Mouse (Mus musculus): ENCODE results near the gene Ampd3. TPM values are rescaled to one million over a fixed set of nuclear protein-coding genes. Genes with fewer than 3 reads are reported as not detected.

The Ampd3 gene
- polyA plus RNA-seq, 1 experiment from 2014 or later, result 1.5 TPM

GRCm38 (mm10) chr7:110823076-110823475 is 55.1 kb downstream of the Ampd3 start:
- H3K27ac ChIP-seq (ENCODE audit: low read depth, low read length), result no peak overlapping the region
- H3K4me1 ChIP-seq (ENCODE audit: control insufficient read depth, insufficient read depth, low read length), result no peaks in the 10 kb centered on the region
- H3K9ac ChIP-seq (ENCODE audit: low read length), result no peak overlapping the region
- 0 out of 2 replicates have a peak, but pooled peaks cover 3% of the 10 kb centered on the region for H3K36me3 ChIP-seq (ENCODE audit: control insufficient read depth, insufficient read depth, low read length)
- no peaks in the 10 kb centered on the region for H3K27me3 ChIP-seq (ENCODE audit: control insufficient read depth, insufficient read depth, low read length)
- WGBS, result 84% methylated on average over 8 of the region's 8 CpGs
- no peak for DNase-seq (ENCODE audit: low spot score)
- no peak overlapping the region for H3K4me3 ChIP-seq (ENCODE audit: low read depth, low read length)
- H3K9me3 ChIP-seq (ENCODE audit: control insufficient read depth, low read length), result no peaks in the 10 kb centered on the region
- no peak for ATAC-seq (ENCODE audit: insufficient read depth, low FRiP score, low TSS enrichment)
- no peak overlapping the region for H3K4me2 ChIP-seq (ENCODE audit: low read depth)

GRCm38 (mm10) chr7:110823593-110823992 is 55.6 kb downstream of the Ampd3 start:
- 0 out of 2 replicates have a peak, but pooled peaks cover 3% of the 10 kb centered on the region for H3K36me3 ChIP-seq (ENCODE audit: control insufficient read depth, insufficient read depth, low read length)
- H3K4me2 ChIP-seq (ENCODE audit: low read depth), result no peak overlapping the region
- no peaks in the 10 kb centered on the region for H3K9me3 ChIP-seq (ENCODE audit: control insufficient read depth, low read length)
- no peak for ATAC-seq (ENCODE audit: insufficient read depth, low FRiP score, low TSS enrichment)
- 89% methylated on average over 4 of the region's 4 CpGs for WGBS
- no peaks in the 10 kb centered on the region for H3K27me3 ChIP-seq (ENCODE audit: control insufficient read depth, insufficient read depth, low read length)
- no peaks in the 10 kb centered on the region for H3K4me1 ChIP-seq (ENCODE audit: control insufficient read depth, insufficient read depth, low read length)
- no peak for DNase-seq (ENCODE audit: low spot score)
- H3K27ac ChIP-seq (ENCODE audit: low read depth, low read length), result no peak overlapping the region
- H3K4me3 ChIP-seq (ENCODE audit: low read depth, low read length), result no peak overlapping the region
- H3K9ac ChIP-seq (ENCODE audit: low read length), result no peak overlapping the region

- 89% methylated on average over 8 of the region's 8 CpGs for WGBS
- no peak overlapping the region for H3K4me3 ChIP-seq (ENCODE audit: low read depth, low read length)
- H3K27me3 ChIP-seq (ENCODE audit: control insufficient read depth, insufficient read depth, low read length), result no peaks in the 10 kb centered on the region
- H3K9ac ChIP-seq (ENCODE audit: low read length), result no peak overlapping the region
- no peak for DNase-seq (ENCODE audit: low spot score)
- no peak for ATAC-seq (ENCODE audit: insufficient read depth, low FRiP score, low TSS enrichment)
- peaks cover 5% of the 10 kb centered on the region; the same call in 1 of the 2 replicates for H3K36me3 ChIP-seq (ENCODE audit: control insufficient read depth, insufficient read depth, low read length)
- H3K4me2 ChIP-seq (ENCODE audit: low read depth), result no peak overlapping the region
- no peak overlapping the region for H3K27ac ChIP-seq (ENCODE audit: low read depth, low read length)
- H3K4me1 ChIP-seq (ENCODE audit: control insufficient read depth, insufficient read depth, low read length), result no peaks in the 10 kb centered on the region
- H3K9me3 ChIP-seq (ENCODE audit: control insufficient read depth, low read length), result no peaks in the 10 kb centered on the region
These were observed 56.3 kb downstream of the Ampd3 start for GRCm38 (mm10) chr7:110823995-110824953.

- Histone ChIP-seq H3K4me1 (ENCODE audit: control insufficient read depth, insufficient read depth, low read length) (no peaks in the 10 kb centered on the region), H3K27ac (ENCODE audit: low read depth, low read length) (no peak overlapping the region), H3K4me2 (ENCODE audit: low read depth) (no peak overlapping the region), H3K4me3 (ENCODE audit: low read depth, low read length) (no peak overlapping the region), H3K36me3 (ENCODE audit: control insufficient read depth, insufficient read depth, low read length) (peaks cover 5% of the 10 kb centered on the region; the same call in 1 of the 2 replicates), H3K27me3 (ENCODE audit: control insufficient read depth, insufficient read depth, low read length) (no peaks in the 10 kb centered on the region), H3K9me3 (ENCODE audit: control insufficient read depth, low read length) (no peaks in the 10 kb centered on the region), H3K9ac (ENCODE audit: low read length) (no peak overlapping the region)
- 94% methylated on average over 1 of the region's 1 CpGs for WGBS
- DNase-seq (ENCODE audit: low spot score) (no peak), ATAC-seq (ENCODE audit: insufficient read depth, low FRiP score, low TSS enrichment) (no peak)
These were observed 65.0 kb downstream of the Ampd3 start for GRCm38 (mm10) chr7:110833024-110833423.

DNA sequence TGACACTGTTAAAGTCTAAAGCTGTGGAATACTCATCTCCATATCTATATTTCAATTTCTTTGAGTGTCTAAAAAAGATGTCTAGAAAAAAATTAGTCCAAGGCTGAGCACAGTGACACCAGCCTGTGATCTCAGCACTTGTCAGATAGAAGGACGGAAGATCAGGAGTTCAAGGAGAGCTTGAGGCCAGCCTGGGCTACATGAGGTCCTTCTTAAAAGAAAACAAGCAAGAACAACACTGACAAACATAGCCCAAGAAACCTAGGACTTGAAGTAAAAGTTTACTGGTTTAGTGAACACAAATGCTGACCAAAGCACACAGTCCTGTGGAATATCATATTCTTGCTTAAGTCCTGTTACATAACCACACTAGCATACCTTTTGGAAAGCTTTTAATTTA is 66.0 kb downstream of the Ampd3 start:
- no peaks in the 10 kb centered on the region for H3K4me1 ChIP-seq (ENCODE audit: control insufficient read depth, insufficient read depth, low read length)
- H3K4me3 ChIP-seq (ENCODE audit: low read depth, low read length), result no peak overlapping the region
- no peak overlapping the region for H3K4me2 ChIP-seq (ENCODE audit: low read depth)
- WGBS, result 92% methylated on average over 1 of the region's 1 CpGs
- H3K9ac ChIP-seq (ENCODE audit: low read length), result no peak overlapping the region
- no peaks in the 10 kb centered on the region for H3K27me3 ChIP-seq (ENCODE audit: control insufficient read depth, insufficient read depth, low read length)
- no peak for DNase-seq (ENCODE audit: low spot score)
- H3K9me3 ChIP-seq (ENCODE audit: control insufficient read depth, low read length), result no peaks in the 10 kb centered on the region
- no peak for ATAC-seq (ENCODE audit: insufficient read depth, low FRiP score, low TSS enrichment)
- peaks cover 3% of the 10 kb centered on the region; the same call in 1 of the 2 replicates for H3K36me3 ChIP-seq (ENCODE audit: control insufficient read depth, insufficient read depth, low read length)
- H3K27ac ChIP-seq (ENCODE audit: low read depth, low read length), result no peak overlapping the region

DNA sequence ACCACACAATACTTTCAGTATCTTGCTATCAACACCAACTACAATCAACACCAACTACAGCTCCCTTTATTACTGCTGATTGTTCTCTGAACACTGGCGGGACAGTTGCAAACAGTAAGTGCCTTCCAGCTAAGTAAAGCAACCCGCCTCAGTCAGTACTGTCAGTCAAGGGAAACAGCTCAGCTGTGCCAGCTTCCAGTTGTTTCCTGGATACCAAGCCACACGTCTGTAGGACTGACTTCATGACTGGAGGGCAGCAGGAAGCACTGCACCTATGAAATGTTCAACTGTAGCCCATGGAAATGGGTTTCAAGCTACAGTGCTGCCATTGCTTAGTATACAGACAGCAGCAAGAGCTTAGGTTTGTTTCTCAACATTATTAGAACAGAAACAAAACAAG is 66.5 kb downstream of the Ampd3 start:
- no peak for ATAC-seq (ENCODE audit: insufficient read depth, low FRiP score, low TSS enrichment)
- Histone ChIP-seq H3K4me1 (ENCODE audit: control insufficient read depth, insufficient read depth, low read length) (no peaks in the 10 kb centered on the region), H3K9me3 (ENCODE audit: control insufficient read depth, low read length) (no peaks in the 10 kb centered on the region), H3K27ac (ENCODE audit: low read depth, low read length) (no peak overlapping the region), H3K36me3 (ENCODE audit: control insufficient read depth, insufficient read depth, low read length) (peaks cover 3% of the 10 kb centered on the region; the same call in 1 of the 2 replicates), H3K9ac (ENCODE audit: low read length) (no peak overlapping the region), H3K4me2 (ENCODE audit: low read depth) (no peak overlapping the region), H3K27me3 (ENCODE audit: control insufficient read depth, insufficient read depth, low read length) (no peaks in the 10 kb centered on the region), H3K4me3 (ENCODE audit: low read depth, low read length) (no peak overlapping the region)
- no peak for DNase-seq (ENCODE audit: low spot score)
- whole genome bisulfite sequencing, result 61% methylated on average over 3 of the region's 3 CpGs

DNA sequence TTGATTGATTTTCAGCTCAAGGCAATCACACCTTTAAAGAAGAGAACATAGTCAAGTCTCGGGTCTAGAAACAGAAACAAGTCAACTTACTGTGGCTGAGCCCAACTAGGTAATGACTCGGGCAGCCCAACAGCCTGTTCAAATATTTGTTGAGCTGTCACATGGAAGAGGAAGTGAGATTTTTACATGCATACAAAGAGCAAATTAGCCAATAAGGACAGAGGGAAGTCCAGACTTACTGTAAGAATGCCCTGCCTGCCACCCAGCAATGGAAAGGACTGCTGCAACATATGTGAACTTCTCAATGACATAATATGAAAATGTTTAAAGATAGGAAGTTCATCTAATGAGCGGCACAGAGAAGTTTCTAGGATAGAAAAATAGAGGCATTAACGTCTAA is 72.3 kb downstream of the Ampd3 start:
- 81% methylated on average over 4 of the region's 4 CpGs for WGBS
- no peaks in the 10 kb centered on the region for H3K9me3 ChIP-seq (ENCODE audit: control insufficient read depth, low read length)
- ATAC-seq (ENCODE audit: insufficient read depth, low FRiP score, low TSS enrichment), result no peak

GRCm38 (mm10) chr7:110843916-110844874 is 76.2 kb downstream of the Ampd3 start, which contains the start of gene Rnf141:
Rnf141 (minus strand) TSS chr7:110844457.
- H3K27ac ChIP-seq (ENCODE audit: low read depth, low read length), result peak within 1 kb of the TSS; percentile 76; the same call in 1 of the 2 replicates
- H3K9me3 ChIP-seq (ENCODE audit: control insufficient read depth, low read length), result no peaks in the 10 kb centered on the region
- peak within 1 kb of the TSS; percentile 86 for H3K4me2 ChIP-seq (ENCODE audit: low read depth)
- peak within 1 kb of the TSS; percentile 82 for H3K9ac ChIP-seq (ENCODE audit: low read length)
- ATAC-seq (ENCODE audit: insufficient read depth, low FRiP score, low TSS enrichment), result peak; percentile 94
- DNase-seq (ENCODE audit: low spot score), result peak; percentile 94
- H3K4me3 ChIP-seq (ENCODE audit: low read depth, low read length), result peak within 1 kb of the TSS; percentile 79
- 0% methylated on average over 42 of the region's 42 CpGs for WGBS
- H3K4me1 ChIP-seq (ENCODE audit: control insufficient read depth, insufficient read depth, low read length), result peaks cover 3% of the 10 kb centered on the region; the same call in 1 of the 2 replicates
- no peaks in the 10 kb centered on the region for H3K27me3 ChIP-seq (ENCODE audit: control insufficient read depth, insufficient read depth, low read length)
- H3K36me3 ChIP-seq (ENCODE audit: control insufficient read depth, insufficient read depth, low read length), result no peaks in the 10 kb centered on the region

More for the DNA sequence above, 72.3 kb downstream of the Ampd3 start:
- no peak for DNase-seq (ENCODE audit: low spot score)
- Histone ChIP-seq H3K36me3 (ENCODE audit: control insufficient read depth, insufficient read depth, low read length) (no peaks in the 10 kb centered on the region), H3K27me3 (ENCODE audit: control insufficient read depth, insufficient read depth, low read length) (no peaks in the 10 kb centered on the region), H3K4me2 (ENCODE audit: low read depth) (no peak overlapping the region), H3K9ac (ENCODE audit: low read length) (no peak overlapping the region), H3K4me1 (ENCODE audit: control insufficient read depth, insufficient read depth, low read length) (peaks cover 3% of the 10 kb centered on the region; the same call in 1 of the 2 replicates), H3K4me3 (ENCODE audit: low read depth, low read length) (no peak overlapping the region), H3K27ac (ENCODE audit: low read depth, low read length) (no peak overlapping the region)
